Mouse (Mus musculus) frontal cortex, postnatal 36 days (tissue): ENCODE data around the gene Adam3.

ENCODE experiments used
- DNase-seq, 2 experiments: peaks; one replicate each; pipeline ENCODE4 v3.0.0; 2022; ENCODE audit warnings: low spot score in 2 of 2

The Adam3 gene

DNA sequence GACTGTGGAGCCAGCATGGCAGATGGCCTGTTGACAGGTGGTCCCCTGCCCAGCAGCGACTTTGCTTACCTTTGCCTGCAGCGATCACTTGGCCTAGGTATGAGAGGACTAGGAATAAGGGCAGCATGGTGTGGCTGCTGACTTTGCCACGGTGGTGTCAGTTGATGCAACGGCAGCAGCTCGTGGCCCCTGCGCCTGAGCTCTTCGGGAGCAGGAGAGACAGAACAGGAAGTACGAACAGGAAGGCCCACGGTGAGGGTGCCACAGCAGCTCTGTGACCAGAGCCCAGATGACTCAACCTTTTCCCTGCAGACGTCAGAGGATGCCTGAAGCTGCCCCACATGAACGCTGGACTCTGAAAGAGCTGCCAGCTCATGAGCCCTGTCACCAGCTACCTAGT lies at the start of gene Adam3:
Gene Adam3 (minus strand): TSS at position 223 of the 400 bp plus-strand sequence.
- no peak for DNase-seq

DNA sequence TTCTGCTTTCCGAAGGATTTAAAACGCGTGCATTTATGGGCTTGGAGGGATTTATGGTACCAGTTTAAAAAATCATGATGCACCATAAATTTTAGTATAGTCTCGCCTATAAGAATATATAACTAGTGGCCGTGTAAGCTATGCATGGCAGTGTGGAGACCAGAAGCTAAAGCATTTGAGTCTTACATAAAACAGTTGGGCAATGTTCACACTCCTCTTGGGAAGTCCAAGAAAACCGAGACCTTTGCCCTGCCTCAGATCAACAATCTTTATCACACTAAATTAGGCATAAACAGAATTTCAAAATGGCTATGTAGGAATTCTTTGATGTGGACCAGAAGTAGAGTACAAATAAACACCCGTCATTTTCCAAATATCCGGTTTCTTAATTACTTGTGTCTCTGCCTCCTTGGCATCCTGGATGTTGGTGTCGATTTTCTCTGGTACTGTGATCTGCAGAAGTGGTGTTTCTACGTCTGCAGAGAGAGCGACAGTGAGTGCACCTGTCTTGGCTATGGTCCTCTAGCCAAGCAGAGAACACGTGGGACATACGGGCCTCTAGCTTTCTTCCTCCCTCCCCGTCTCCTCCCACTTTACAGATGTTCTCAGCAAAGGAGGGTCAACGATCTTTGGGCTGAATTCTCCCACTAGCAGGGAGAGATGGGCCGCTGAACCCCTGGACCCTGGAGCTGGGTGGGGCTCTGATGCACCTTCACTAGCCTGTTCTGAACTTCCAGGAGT lies 596 bp downstream of the Adam3 start:
- DNase-seq = no peak
